Mouse (Mus musculus) testis, adult 2 months (tissue): ENCODE results near the gene Gm20489. TPM values are rescaled to one million over a fixed set of nuclear protein-coding genes. Genes with fewer than 3 reads are reported as not detected.

ENCODE experiments used
- H3K27ac ChIP-seq: fragments of 200-500 bp; 2 replicates; pipeline ENCODE4 v1.5.1; 2012; ENCODE audit warnings: low read depth, low read length; ENCODE audit not compliant: control insufficient read depth, insufficient read depth
- H3K27me3 ChIP-seq: fragments of 200-500 bp; 2 replicates; pipeline ENCODE4 v1.6.1; 2012; ENCODE audit warnings: mild to moderate bottlenecking, low read length, moderate library complexity; ENCODE audit not compliant: control insufficient read depth, insufficient read depth
- H3K36me3 ChIP-seq: fragments of 200-500 bp; 2 replicates; pipeline ENCODE4 v1.6.1; 2012; ENCODE audit warnings: mild to moderate bottlenecking, low read length; ENCODE audit not compliant: control insufficient read depth, insufficient read depth
- H3K4me1 ChIP-seq: fragments of 200-500 bp; 2 replicates; pipeline ENCODE4 v1.6.1; 2012; ENCODE audit warnings: low read length; ENCODE audit not compliant: control insufficient read depth, insufficient read depth
- H3K4me3 ChIP-seq: fragments of 200-500 bp; 2 replicates; pipeline ENCODE4 v1.5.1; 2012; ENCODE audit warnings: low read depth, mild to moderate bottlenecking, low read length, moderate library complexity, mixed read lengths; ENCODE audit not compliant: control insufficient read depth
- CTCF ChIP-seq: fragments of 200-500 bp; IDR thresholded peaks from 2 replicates; pipeline ENCODE4 v1.5.1; 2012; ENCODE audit warnings: low read depth, mild to moderate bottlenecking, inconsistent platforms, low read length, moderate library complexity; ENCODE audit not compliant: control insufficient read depth, insufficient read depth, insufficient replicate concordance
- POLR2A ChIP-seq: fragments of 200-500 bp; IDR thresholded peaks from 2 replicates; pipeline ENCODE4 v1.6.1; 2012; ENCODE audit warnings: low read depth, mild to moderate bottlenecking, inconsistent platforms, low read length, moderate library complexity; ENCODE audit not compliant: control insufficient read depth
- polyA plus RNA-seq: library from polyadenylated mRNA; depleted of rRNA; stranded (reverse); fragments of >200 nt; gene quantifications from 2 replicates; pipeline ENCODE4 v1.2.3, GENCODE M21; 2012

Gm20489 gene
- polyA plus RNA-seq, 1 experiment, result not detected

DNA sequence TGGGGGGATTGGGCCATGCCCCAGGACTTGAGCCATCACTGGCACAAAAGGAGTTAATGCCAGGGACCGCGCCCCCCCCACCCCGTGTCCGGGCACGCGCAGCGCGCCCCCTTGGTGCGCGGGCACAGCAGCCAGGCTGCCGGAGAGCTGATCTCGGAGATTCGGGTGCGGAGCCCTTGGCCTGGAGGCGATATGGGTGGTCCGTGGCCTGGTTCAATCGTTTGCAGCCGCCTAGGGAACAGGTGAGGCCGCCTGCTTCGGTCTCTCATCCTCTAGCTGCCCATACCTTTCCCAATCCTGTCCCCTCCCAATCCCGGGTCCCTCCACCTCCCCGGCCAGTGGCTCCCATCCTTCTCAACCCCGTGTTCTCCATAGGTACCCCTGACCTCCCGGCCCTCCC lies 30.2 kb upstream of the Gm20489 start, which contains the start of gene Nlgn3:
Gene Nlgn3 (plus strand): TSS at position 114 of the 400 bp plus-strand sequence.
- H3K4me1 ChIP-seq, result peaks cover 10% of the 10 kb centered on the region
- no peak within 1 kb of the TSS for H3K27ac ChIP-seq
- TF ChIP-seq CTCF (no peak), POLR2A (no peak)
- H3K27me3 ChIP-seq, result no peaks in the 10 kb centered on the region
- no peaks in the 10 kb centered on the region for H3K36me3 ChIP-seq
- no peak within 1 kb of the TSS for H3K4me3 ChIP-seq

GRCm38 (mm10) chrX:101290111-101290510 lies 21.3 kb upstream of the Gm20489 start:
- Histone ChIP-seq H3K27me3 (no peaks in the 10 kb centered on the region), H3K36me3 (no peaks in the 10 kb centered on the region)

GRCm38 (mm10) chrX:101289037-101289436 lies 20.2 kb upstream of the Gm20489 start:
- H3K36me3 ChIP-seq, result no peaks in the 10 kb centered on the region
- H3K27me3 ChIP-seq, result no peaks in the 10 kb centered on the region
- H3K4me3 ChIP-seq, result no peak overlapping the region
- no peak overlapping the region for H3K27ac ChIP-seq
- H3K4me1 ChIP-seq, result no peaks in the 10 kb centered on the region
- TF ChIP-seq POLR2A, result no peak
- TF ChIP-seq CTCF, result no peak

More at GRCm38 (mm10) chrX:101290111-101290510, 21.3 kb upstream of the Gm20489 start:
- Histone ChIP-seq H3K27ac (no peak overlapping the region), H3K4me1 (no peaks in the 10 kb centered on the region), H3K4me3 (no peak overlapping the region)
- TF ChIP-seq POLR2A, result no peak

- Histone ChIP-seq H3K36me3 (no peaks in the 10 kb centered on the region), H3K4me1 (no peaks in the 10 kb centered on the region), H3K4me3 (no peak overlapping the region), H3K27me3 (no peaks in the 10 kb centered on the region), H3K27ac (no peak overlapping the region)
- TF ChIP-seq POLR2A (no peak), CTCF (no peak)
Measured at GRCm38 (mm10) chrX:101288432-101288831, 19.6 kb upstream of the Gm20489 start.

GRCm38 (mm10) chrX:101287543-101287942 lies 18.7 kb upstream of the Gm20489 start:
- Histone ChIP-seq H3K36me3 (no peaks in the 10 kb centered on the region), H3K27me3 (no peaks in the 10 kb centered on the region), H3K4me1 (no peaks in the 10 kb centered on the region; the same call in 1 of the 2 replicates), H3K27ac (no peak overlapping the region), H3K4me3 (no peak overlapping the region)
- TF ChIP-seq CTCF, result no peak
- no peak for TF ChIP-seq POLR2A

DNA sequence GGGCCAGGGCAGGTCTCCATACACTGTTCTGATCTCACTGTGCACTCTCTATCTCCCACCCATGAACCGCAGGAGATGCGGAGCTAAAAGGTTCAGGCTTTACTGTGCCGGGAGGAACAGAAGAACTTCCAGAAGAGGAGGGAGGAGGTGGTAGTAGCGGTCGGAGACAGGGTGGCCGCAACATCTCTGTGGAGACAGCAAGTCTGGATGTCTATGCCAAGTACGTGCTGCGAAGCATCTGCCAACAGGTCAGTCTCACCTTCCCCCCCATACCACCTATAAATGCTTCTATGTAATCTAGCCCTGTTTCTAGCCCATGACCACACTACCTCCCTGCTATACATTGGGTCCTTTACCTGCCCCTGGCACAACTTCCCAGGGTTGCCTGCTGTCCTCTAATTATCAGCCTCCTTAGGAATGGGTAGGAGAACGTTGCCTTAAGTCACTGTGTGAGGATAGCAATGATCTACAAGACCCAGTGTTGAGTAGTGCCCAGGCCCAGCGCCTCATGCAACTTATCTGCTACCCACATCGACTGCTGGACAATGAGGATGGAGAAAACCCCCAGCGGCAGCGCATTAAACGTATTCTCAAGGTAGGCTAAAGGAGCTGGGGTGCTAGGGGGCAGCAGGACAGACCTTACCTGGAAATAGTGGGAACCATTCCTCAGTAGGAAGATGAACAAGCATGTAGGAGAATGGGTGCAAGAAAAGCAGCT lies 17.3 kb upstream of the Gm20489 start:
- Histone ChIP-seq H3K27me3 (no peaks in the 10 kb centered on the region), H3K27ac (no peak overlapping the region), H3K36me3 (no peaks in the 10 kb centered on the region), H3K4me1 (no peaks in the 10 kb centered on the region; the same call in 1 of the 2 replicates), H3K4me3 (no peak overlapping the region)
- TF ChIP-seq POLR2A (no peak), CTCF (no peak)

DNA sequence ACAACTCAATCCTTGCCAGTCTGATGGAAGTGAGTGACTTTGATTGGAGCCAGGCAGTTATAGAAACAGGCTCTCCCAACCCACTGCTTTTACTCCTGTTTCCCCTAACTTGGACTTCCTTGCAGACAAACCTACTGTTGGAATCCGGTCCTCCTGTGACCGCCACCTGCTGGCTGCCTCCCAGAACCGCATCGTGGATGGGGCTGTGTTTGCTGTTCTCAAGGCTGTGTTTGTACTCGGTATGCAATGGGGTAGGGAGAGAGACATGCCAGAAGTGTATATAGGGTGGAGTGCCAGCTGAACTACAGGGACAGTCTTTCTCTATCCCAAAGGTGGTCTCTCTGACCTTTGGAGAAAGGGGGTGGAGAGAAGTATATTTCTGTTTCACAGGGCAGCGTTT lies 16.7 kb upstream of the Gm20489 start:
- no peak for TF ChIP-seq POLR2A
- peak; percentile 49; the same call in 1 of the 2 replicates for TF ChIP-seq CTCF
- H3K4me1 ChIP-seq, result no peaks in the 10 kb centered on the region; the same call in 1 of the 2 replicates
- H3K27me3 ChIP-seq, result no peaks in the 10 kb centered on the region
- H3K27ac ChIP-seq, result no peak overlapping the region
- no peaks in the 10 kb centered on the region for H3K36me3 ChIP-seq
- H3K4me3 ChIP-seq, result no peak overlapping the region
